Mouse (Mus musculus): ENCODE measurements around the gene Pde4c.

Pde4c gene

GRCm38 (mm10) chr8:70697366-70698250 is 25.9 kb upstream of the Pde4c start:
- DNase-seq (ENCODE audit: low read depth): no peak

GRCm38 (mm10) chr8:70698310-70699109 is 25.0 kb upstream of the Pde4c start, which contains the start of gene Jund:
TSS of gene Jund (plus strand) at chr8:70698949.
- peak; percentile 97 for DNase-seq (ENCODE audit: low read depth)

- DNase-seq (ENCODE audit: low read depth): no peak
These were observed 24.2 kb upstream of the Pde4c start for GRCm38 (mm10) chr8:70699116-70699833.

GRCm38 (mm10) chr8:70699834-70700554 is 23.5 kb upstream of the Pde4c start:
- no peak for DNase-seq (ENCODE audit: low read depth)

GRCm38 (mm10) chr8:70700555-70700922 is 23.0 kb upstream of the Pde4c start:
- peak; percentile 85 for DNase-seq (ENCODE audit: low read depth)

GRCm38 (mm10) chr8:70701048-70701981 is 22.2 kb upstream of the Pde4c start:
- no peak for DNase-seq (ENCODE audit: low read depth)

- no peak for DNase-seq (ENCODE audit: low read depth)
These were observed 21.3 kb upstream of the Pde4c start for GRCm38 (mm10) chr8:70701982-70702841.

GRCm38 (mm10) chr8:70702842-70703182 is 20.7 kb upstream of the Pde4c start:
- DNase-seq (ENCODE audit: low read depth): no peak

- DNase-seq (ENCODE audit: low read depth): no peak
These were observed 20.2 kb upstream of the Pde4c start, which contains the start of gene Iqcn for GRCm38 (mm10) chr8:70703287-70703686. TSS of gene Iqcn (plus strand) at chr8:70703457.

- no peak for DNase-seq (ENCODE audit: low read depth)
These were observed 15.2 kb upstream of the Pde4c start for GRCm38 (mm10) chr8:70708281-70708680.

GRCm38 (mm10) chr8:70709794-70710193 is 13.7 kb upstream of the Pde4c start:
- no peak for DNase-seq (ENCODE audit: low read depth)

- no peak for DNase-seq (ENCODE audit: low read depth)
These were observed 13.2 kb upstream of the Pde4c start for GRCm38 (mm10) chr8:70710296-70710695.

- no peak for DNase-seq (ENCODE audit: low read depth)
These were observed 12.5 kb upstream of the Pde4c start for GRCm38 (mm10) chr8:70711041-70711440.

- DNase-seq (ENCODE audit: low read depth): no peak
These were observed 9.5 kb upstream of the Pde4c start for GRCm38 (mm10) chr8:70713991-70714390.

GRCm38 (mm10) chr8:70715086-70715485 is 8.4 kb upstream of the Pde4c start:
- no peak for DNase-seq (ENCODE audit: low read depth)

GRCm38 (mm10) chr8:70716521-70717400 is 6.8 kb upstream of the Pde4c start:
- DNase-seq (ENCODE audit: low read depth): no peak

GRCm38 (mm10) chr8:70718297-70718696 is 5.2 kb upstream of the Pde4c start, which contains the start of gene Gm3336:
TSS of gene Gm3336 (plus strand) at chr8:70718543.
- DNase-seq (ENCODE audit: low read depth): no peak

GRCm38 (mm10) chr8:70719796-70720270 is 3.7 kb upstream of the Pde4c start:
- no peak for DNase-seq (ENCODE audit: low read depth)

Measured in c-Kit-positive CD71-positive TER-119-negative erythroid progenitor cells, embryonic 14.5 days (primary cell).